Mouse (Mus musculus) gastrocnemius, postnatal 14 days (tissue): ENCODE data around the gene Lgi4. TPM values are rescaled to one million over a fixed set of nuclear protein-coding genes. Genes with fewer than 3 reads are reported as not detected.

Experiments used
- DNase-seq: peaks from one replicate; pipeline ENCODE4 v3.0.0; 2021; ENCODE audit warnings: mixed read lengths
- intact Hi-C: fragments of 180-260 bp; cut with DNase I; formaldehyde crosslinking; loops from one replicate; pipeline ENCODE4 v1.15.1; 2025; ENCODE audit warnings: low total_unique reads
- microRNA-seq, 2 experiments: library from miRNA; unstranded; fragments of <30 nt; microRNA quantifications; one replicate each; pipeline ENCODE4 v1.2.0; 2021
- total RNA-seq, 2 experiments: library from RNA; stranded (reverse); gene quantifications; 2 replicates each; pipeline ENCODE4 v1.2.3; 2021

Lgi4 gene
- total RNA-seq, 2 experiments from 2014 or later: 6.2 to 8.7 TPM

- intact Hi-C loops: no loop called here
- DNase-seq: no peak
Measured at GRCm38 (mm10) chr7:31119556-31119955, 60.4 kb downstream of the Lgi4 start.

Small RNAs within 50 kb of the gene (microRNA-seq; reads per million reads assigned to microRNA genes)
- gene Mir7050: 0 reads per million in 2 experiments

Other genes with a start within 250 kb of the Lgi4 start
- under 1 TPM in 1 of 2 experiments, not detected in 1; 0.16 TPM for gene Ffar2, start 235.6 kb upstream of the Lgi4 start, total RNA-seq
- not detected for gene Ffar3, start 203.2 kb upstream of the Lgi4 start, total RNA-seq
- gene Ffar1, start 197.8 kb upstream of the Lgi4 start, total RNA-seq: not detected
- under 1 TPM in 1 of 2 experiments, not detected in 1; 0.29 TPM for gene Cd22, start 179.0 kb upstream of the Lgi4 start, total RNA-seq
- gene Mag, start 144.5 kb upstream of the Lgi4 start, total RNA-seq: 1 to 10 TPM; 3.5 to 9.6 TPM
- gene Hamp2, start 134.7 kb upstream of the Lgi4 start, total RNA-seq: not detected
- not detected for gene Hamp, start 115.3 kb upstream of the Lgi4 start, total RNA-seq
- gene Usf2, start 102.5 kb upstream of the Lgi4 start, total RNA-seq: 10 to 100 TPM; 68.9 to 70.5 TPM
- under 1 TPM; 0.35 to 0.47 TPM for gene Lsr, start 85.9 kb upstream of the Lgi4 start, total RNA-seq
- under 1 TPM in 1 of 2 experiments, not detected in 1; 0.23 TPM for gene Fam187b, start 85.6 kb upstream of the Lgi4 start, total RNA-seq
- 10 to 100 TPM; 12.6 to 14.3 TPM for gene Fxyd5, start 16.9 kb upstream of the Lgi4 start, total RNA-seq
- 1 to 10 TPM; 2.0 to 2.1 TPM for gene Fxyd7, start 7.9 kb upstream of the Lgi4 start, total RNA-seq
- gene Fxyd1, start 2.1 kb upstream of the Lgi4 start, total RNA-seq: 1,000 to 10,000 TPM; 1,292 to 1,295 TPM
- gene Fxyd3, start 17.4 kb downstream of the Lgi4 start, total RNA-seq: 1 to 10 TPM; 1.9 to 3.3 TPM
- gene Hpn, start 55.9 kb downstream of the Lgi4 start, total RNA-seq: 1 to 10 TPM; 7.6 to 9.6 TPM
- gene Scn1b, start 67.7 kb downstream of the Lgi4 start, total RNA-seq: 100 to 1,000 TPM; 443 to 446 TPM
- 10 to 100 TPM; 23.9 to 36.8 TPM for gene Gramd1a, start 96.6 kb downstream of the Lgi4 start, total RNA-seq
- gene Scgb2b2, start 231.2 kb downstream of the Lgi4 start, total RNA-seq: not detected
- gene Scgb1b2, start 232.5 kb downstream of the Lgi4 start, total RNA-seq: not detected